Mouse (Mus musculus): ENCODE measurements around the gene Ptprk. TPM values are rescaled to one million over a fixed set of nuclear protein-coding genes. Genes with fewer than 3 reads are reported as not detected.

Gene Ptprk
- polyA plus RNA-seq, 1 experiment from 2014 or later = 45.5 TPM

GRCm38 (mm10) chr10:28161306-28161705 lies 86.7 kb downstream of the Ptprk start:
- no peak overlapping the region for H3K27ac ChIP-seq
- H3K36me3 ChIP-seq = no peaks in the 10 kb centered on the region
- no peaks in the 10 kb centered on the region for H3K9me3 ChIP-seq
- no peak overlapping the region for H3K4me3 ChIP-seq
- no peak overlapping the region for H3K9ac ChIP-seq
- no peaks in the 10 kb centered on the region for H3K27me3 ChIP-seq
- H3K4me1 ChIP-seq = peaks cover 24% of the 10 kb centered on the region
- no peak for ATAC-seq (ENCODE audit: borderline replicate concordance, extremely low read depth, low FRiP score, low TSS enrichment)
- H3K4me2 ChIP-seq = no peak overlapping the region

- H3K36me3 ChIP-seq = no peaks in the 10 kb centered on the region
- H3K4me3 ChIP-seq = no peak overlapping the region
- ATAC-seq (ENCODE audit: borderline replicate concordance, extremely low read depth, low FRiP score, low TSS enrichment) = no peak
- no peak overlapping the region for H3K9ac ChIP-seq
- H3K4me2 ChIP-seq = no peak overlapping the region
- H3K27me3 ChIP-seq = no peaks in the 10 kb centered on the region
- H3K27ac ChIP-seq = no peak overlapping the region
- no peaks in the 10 kb centered on the region for H3K9me3 ChIP-seq
- peaks cover 32% of the 10 kb centered on the region for H3K4me1 ChIP-seq
Measured at GRCm38 (mm10) chr10:28164250-28164649, 89.6 kb downstream of the Ptprk start.

- H3K9ac ChIP-seq = no peak overlapping the region
- H3K9me3 ChIP-seq = no peaks in the 10 kb centered on the region
- no peak overlapping the region for H3K4me2 ChIP-seq
- no peaks in the 10 kb centered on the region for H3K36me3 ChIP-seq
- no peak overlapping the region for H3K27ac ChIP-seq
- ATAC-seq (ENCODE audit: borderline replicate concordance, extremely low read depth, low FRiP score, low TSS enrichment) = no peak; the same call in 1 of the 2 replicates
- no peaks in the 10 kb centered on the region for H3K27me3 ChIP-seq
- H3K4me3 ChIP-seq = no peak overlapping the region
- peaks cover 32% of the 10 kb centered on the region for H3K4me1 ChIP-seq
Measured at GRCm38 (mm10) chr10:28164746-28165145, 90.1 kb downstream of the Ptprk start.

GRCm38 (mm10) chr10:28166610-28167009 lies 92.0 kb downstream of the Ptprk start:
- Histone ChIP-seq H3K4me3 (no peak overlapping the region), H3K27ac (no peak overlapping the region), H3K27me3 (no peaks in the 10 kb centered on the region), H3K4me2 (no peak overlapping the region), H3K36me3 (no peaks in the 10 kb centered on the region), H3K4me1 (peaks cover 21% of the 10 kb centered on the region), H3K9ac (no peak overlapping the region), H3K9me3 (no peaks in the 10 kb centered on the region)
- ATAC-seq (ENCODE audit: borderline replicate concordance, extremely low read depth, low FRiP score, low TSS enrichment) = no peak
- 85% methylated on average over 1 of the region's 1 CpGs for WGBS

GRCm38 (mm10) chr10:28167097-28167496 lies 92.5 kb downstream of the Ptprk start:
- Histone ChIP-seq H3K4me3 (no peak overlapping the region), H3K27ac (no peak overlapping the region), H3K9me3 (no peaks in the 10 kb centered on the region), H3K4me2 (no peak overlapping the region), H3K36me3 (no peaks in the 10 kb centered on the region), H3K9ac (no peak overlapping the region), H3K4me1 (peaks cover 21% of the 10 kb centered on the region), H3K27me3 (no peaks in the 10 kb centered on the region)
- 43% methylated on average over 2 of the region's 2 CpGs for WGBS
- ATAC-seq (ENCODE audit: borderline replicate concordance, extremely low read depth, low FRiP score, low TSS enrichment) = no peak

GRCm38 (mm10) chr10:28171196-28171595 lies 96.6 kb downstream of the Ptprk start:
- Histone ChIP-seq H3K36me3 (no peaks in the 10 kb centered on the region), H3K4me3 (no peak overlapping the region), H3K27me3 (no peaks in the 10 kb centered on the region), H3K27ac (no peak overlapping the region), H3K9ac (no peak overlapping the region), H3K4me1 (peaks cover 8% of the 10 kb centered on the region), H3K4me2 (no peak overlapping the region), H3K9me3 (no peaks in the 10 kb centered on the region)
- no peak for ATAC-seq (ENCODE audit: borderline replicate concordance, extremely low read depth, low FRiP score, low TSS enrichment)
- 83% methylated on average over 1 of the region's 1 CpGs for WGBS

GRCm38 (mm10) chr10:28178876-28179275 lies 104.3 kb downstream of the Ptprk start:
- no peak for ATAC-seq (ENCODE audit: borderline replicate concordance, extremely low read depth, low FRiP score, low TSS enrichment)
- H3K9me3 ChIP-seq = no peaks in the 10 kb centered on the region
- H3K27me3 ChIP-seq = no peaks in the 10 kb centered on the region
- no peaks in the 10 kb centered on the region for H3K36me3 ChIP-seq
- no peak overlapping the region for H3K4me2 ChIP-seq
- H3K4me1 ChIP-seq = no peaks in the 10 kb centered on the region
- H3K9ac ChIP-seq = no peak overlapping the region
- H3K27ac ChIP-seq = no peak overlapping the region
- WGBS = 71% methylated on average over 4 of the region's 4 CpGs
- no peak overlapping the region for H3K4me3 ChIP-seq

- WGBS = 78% methylated on average over 3 of the region's 3 CpGs
- Histone ChIP-seq H3K36me3 (no peaks in the 10 kb centered on the region), H3K4me1 (peaks cover 12% of the 10 kb centered on the region), H3K9me3 (no peaks in the 10 kb centered on the region), H3K4me2 (no peak overlapping the region), H3K27me3 (no peaks in the 10 kb centered on the region), H3K27ac (no peak overlapping the region), H3K4me3 (no peak overlapping the region), H3K9ac (no peak overlapping the region)
- ATAC-seq (ENCODE audit: borderline replicate concordance, extremely low read depth, low FRiP score, low TSS enrichment) = no peak
Measured at GRCm38 (mm10) chr10:28182081-28182480, 107.5 kb downstream of the Ptprk start.

- no peaks in the 10 kb centered on the region for H3K27me3 ChIP-seq
- no peak overlapping the region for H3K4me2 ChIP-seq
- no peaks in the 10 kb centered on the region for H3K9me3 ChIP-seq
- no peak overlapping the region for H3K27ac ChIP-seq
- H3K4me3 ChIP-seq = no peak overlapping the region
- peaks cover 12% of the 10 kb centered on the region for H3K4me1 ChIP-seq
- H3K9ac ChIP-seq = no peak overlapping the region
- H3K36me3 ChIP-seq = no peaks in the 10 kb centered on the region
- ATAC-seq (ENCODE audit: borderline replicate concordance, extremely low read depth, low FRiP score, low TSS enrichment) = no peak
- WGBS = 69% methylated on average over 6 of the region's 6 CpGs
Measured at GRCm38 (mm10) chr10:28184675-28185074, 110.1 kb downstream of the Ptprk start.

- H3K9ac ChIP-seq = no peak overlapping the region
- no peak for ATAC-seq (ENCODE audit: borderline replicate concordance, extremely low read depth, low FRiP score, low TSS enrichment)
- H3K4me2 ChIP-seq = no peak overlapping the region
- WGBS = 40% methylated on average over 4 of the region's 4 CpGs
- peaks cover 12% of the 10 kb centered on the region for H3K4me1 ChIP-seq
- H3K27ac ChIP-seq = no peak overlapping the region
- H3K36me3 ChIP-seq = no peaks in the 10 kb centered on the region
- no peak overlapping the region for H3K4me3 ChIP-seq
- H3K27me3 ChIP-seq = no peaks in the 10 kb centered on the region
- H3K9me3 ChIP-seq = no peaks in the 10 kb centered on the region
Measured at GRCm38 (mm10) chr10:28185326-28185725, 110.7 kb downstream of the Ptprk start.

GRCm38 (mm10) chr10:28186018-28186800 lies 111.6 kb downstream of the Ptprk start:
- Histone ChIP-seq H3K27me3 (no peaks in the 10 kb centered on the region), H3K4me2 (no peak overlapping the region), H3K4me3 (no peak overlapping the region), H3K27ac (no peak overlapping the region), H3K4me1 (peaks cover 12% of the 10 kb centered on the region), H3K9me3 (no peaks in the 10 kb centered on the region), H3K36me3 (no peaks in the 10 kb centered on the region), H3K9ac (no peak overlapping the region)
- ATAC-seq (ENCODE audit: borderline replicate concordance, extremely low read depth, low FRiP score, low TSS enrichment) = no peak
- WGBS = 43% methylated on average over 4 of the region's 4 CpGs

- no peaks in the 10 kb centered on the region for H3K36me3 ChIP-seq
- WGBS = 76% methylated on average over 5 of the region's 5 CpGs
- ATAC-seq (ENCODE audit: borderline replicate concordance, extremely low read depth, low FRiP score, low TSS enrichment) = no peak
Measured at GRCm38 (mm10) chr10:28191440-28191839, 116.8 kb downstream of the Ptprk start.

GRCm38 (mm10) chr10:28193630-28194029 lies 119.0 kb downstream of the Ptprk start:
- H3K36me3 ChIP-seq = no peaks in the 10 kb centered on the region
- H3K4me1 ChIP-seq = peaks cover 5% of the 10 kb centered on the region; the same call in 1 of the 2 replicates
- ATAC-seq (ENCODE audit: borderline replicate concordance, extremely low read depth, low FRiP score, low TSS enrichment) = no peak
- no peak overlapping the region for H3K4me2 ChIP-seq
- no peak overlapping the region for H3K27ac ChIP-seq
- no peaks in the 10 kb centered on the region for H3K27me3 ChIP-seq
- H3K9me3 ChIP-seq = no peaks in the 10 kb centered on the region
- WGBS = 61% methylated on average over 5 of the region's 5 CpGs
- H3K9ac ChIP-seq = no peak overlapping the region
- H3K4me3 ChIP-seq = no peak overlapping the region

More at GRCm38 (mm10) chr10:28191440-28191839, 116.8 kb downstream of the Ptprk start:
- peaks cover 5% of the 10 kb centered on the region; the same call in 1 of the 2 replicates for H3K4me1 ChIP-seq
- H3K27me3 ChIP-seq = no peaks in the 10 kb centered on the region
- no peak overlapping the region for H3K4me3 ChIP-seq
- H3K9ac ChIP-seq = no peak overlapping the region
- no peak overlapping the region for H3K4me2 ChIP-seq
- H3K9me3 ChIP-seq = no peaks in the 10 kb centered on the region
- H3K27ac ChIP-seq = no peak overlapping the region

Data from lung, embryonic 15.5 days (tissue).